Mouse (Mus musculus): ENCODE measurements around the gene Hexdc.

- TF ChIP-seq CTCF (IDR thresholded peaks at IDR 0.05; ENCODE audit: borderline replicate concordance, insufficient read depth, low read depth, low read length): no peak
- no peak for TF ChIP-seq POLR2A (IDR thresholded peaks at IDR 0.05; ENCODE audit: borderline replicate concordance, insufficient read depth, low read length)
These were observed 10.8 kb upstream of the Hexdc start for GRCm38 (mm10) chr11:121193415-121193814.
